15 mouse cellular contexts compared by ENCODE assay signal in the genomic region with DNA sequence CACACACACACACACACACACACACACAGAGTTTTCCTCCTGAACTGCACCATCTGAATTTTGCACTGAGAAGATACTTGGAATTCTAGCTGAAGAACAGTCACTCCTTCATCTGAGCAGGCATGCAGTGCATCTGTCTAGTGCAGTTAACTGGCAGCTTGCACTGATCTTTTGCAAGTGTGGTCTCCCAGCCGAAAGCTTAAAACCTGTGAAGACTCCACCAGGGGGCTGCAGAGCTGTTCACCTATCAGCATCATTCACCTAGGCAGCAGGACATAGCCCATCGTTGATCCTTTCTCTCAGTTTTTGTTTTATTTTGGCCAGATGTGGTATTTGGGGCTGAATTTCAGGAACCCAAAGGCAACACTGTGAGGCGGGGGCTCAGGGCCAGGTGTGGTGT. TPM values are rescaled to one million over a fixed set of nuclear protein-coding genes. Genes with fewer than 3 reads are reported as not detected.
DNase-seq lines count a peak whose midpoint lies in the region; ATAC-seq and TF ChIP-seq lines count a peak whose summit lies in the region.
"Had no signal": no experiment of that assay in that cellular context is flagged by ENCODE, and none has a peak within 500 bp of the region (broad histone marks: within the 10 kb centered on the region; RNA-seq: fewer than 3 reads in every experiment).

No protein-coding gene starts in this region.

- no peak for DNase-seq in midbrain, embryonic 10.5 days (ENCODE audit: low spot score)
- no peak for DNase-seq in midbrain, embryonic 11.5 days (ENCODE audit: low spot score, missing footprints)
- DNase-seq in midbrain, postnatal 0 days (ENCODE audit: low spot score): no peak
- DNase-seq in kidney, postnatal 14 days: no peak
- no peak for DNase-seq in right cerebral cortex, postnatal 4 days
- DNase-seq in kidney, adult 2 months: no peak
- DNase-seq: adrenal gland, postnatal 36 days; gastrocnemius, adult 2 months; spleen, adult 18-20 months had no signal

- H3K27me3 ChIP-seq in midbrain, embryonic 10.5 days (ENCODE audit: low read depth, poor library complexity, severe bottlenecking): no peaks in the 10 kb centered on the region
- no peaks in the 10 kb centered on the region for H3K27me3 ChIP-seq in midbrain, embryonic 11.5 days (ENCODE audit: control insufficient read depth, insufficient read depth, low read length)
- no peaks in the 10 kb centered on the region for H3K27me3 ChIP-seq in embryonic facial prominence, embryonic 12.5 days
- no peaks in the 10 kb centered on the region for H3K27me3 ChIP-seq in hindbrain, embryonic 13.5 days
- H3K27me3 ChIP-seq in midbrain, postnatal 0 days (ENCODE audit: insufficient read depth, low read length): no peaks in the 10 kb centered on the region
- H3K27me3 ChIP-seq in kidney, adult 2 months (replicated peaks; ENCODE audit: control insufficient read depth, insufficient read depth, low read length): no peaks in the 10 kb centered on the region
- H3K27me3 ChIP-seq: CH12.LX; hindbrain, embryonic 15.5 days had no signal

- peak; percentile 58 for TF ChIP-seq CTCF in midbrain, postnatal 0 days (IDR thresholded peaks at IDR 0.05)
- TF ChIP-seq CTCF in kidney, adult 2 months (conservative IDR thresholded peaks at IDR 0.05; ENCODE audit: insufficient read depth, insufficient read length, low read depth, low read length): no peak

- H3K4me2 ChIP-seq in midbrain, embryonic 11.5 days: no peak overlapping the region
- no peak overlapping the region for H3K4me2 ChIP-seq in embryonic facial prominence, embryonic 12.5 days (replicated peaks)
- H3K4me2 ChIP-seq in hindbrain, embryonic 13.5 days: peak overlapping the region; percentile 38; the same call in 1 of the 2 replicates
- H3K4me2 ChIP-seq in midbrain, postnatal 0 days (ENCODE audit: low read depth, low read length, poor library complexity, severe bottlenecking): no peak overlapping the region
- H3K4me2 ChIP-seq: hindbrain, embryonic 15.5 days had no signal

- TF ChIP-seq POLR2A in kidney, adult 2 months (IDR thresholded peaks at IDR 0.05; ENCODE audit: low read depth, low read length): no peak

- H3K27ac ChIP-seq in midbrain, embryonic 10.5 days (replicated peaks): peak overlapping the region; percentile 59
- no peak overlapping the region; the same call in 1 of the 2 replicates for H3K27ac ChIP-seq in midbrain, embryonic 11.5 days (ENCODE audit: low read depth, low read length)
- H3K27ac ChIP-seq in embryonic facial prominence, embryonic 12.5 days: peak overlapping the region; percentile 54
- H3K27ac ChIP-seq in hindbrain, embryonic 13.5 days: peak overlapping the region; percentile 77
- H3K27ac ChIP-seq in midbrain, postnatal 0 days (ENCODE audit: low read depth, low read length): peak overlapping the region; percentile 51; the same call in 1 of the 2 replicates
- H3K27ac ChIP-seq in kidney, adult 2 months (ENCODE audit: insufficient read depth, low read depth, low read length): no peak overlapping the region
- H3K27ac ChIP-seq: gastrocnemius, adult 2 months; heart, embryonic 10.5 days; hindbrain, embryonic 15.5 days; liver, embryonic 14.5 days had no signal

- peaks cover 54% of the 10 kb centered on the region for H3K4me1 ChIP-seq in midbrain, embryonic 10.5 days
- peaks cover 23% of the 10 kb centered on the region for H3K4me1 ChIP-seq in midbrain, embryonic 11.5 days (ENCODE audit: control insufficient read depth, insufficient read depth, low read length)
- H3K4me1 ChIP-seq in embryonic facial prominence, embryonic 12.5 days: peaks cover 30% of the 10 kb centered on the region
- H3K4me1 ChIP-seq in hindbrain, embryonic 13.5 days (replicated peaks): peaks cover 85% of the 10 kb centered on the region
- H3K4me1 ChIP-seq in midbrain, postnatal 0 days (ENCODE audit: insufficient read depth, low read length): peaks cover 8% of the 10 kb centered on the region
- no peaks in the 10 kb centered on the region for H3K4me1 ChIP-seq in kidney, adult 2 months (ENCODE audit: control insufficient read depth, insufficient read depth, low read length)

- 79% methylated on average over 3 of the region's 3 CpGs for WGBS in midbrain, embryonic 10.5 days
- 76% methylated on average over 3 of the region's 3 CpGs for WGBS in midbrain, embryonic 11.5 days
- 58% methylated on average over 3 of the region's 3 CpGs for WGBS in embryonic facial prominence, embryonic 12.5 days
- WGBS in hindbrain, embryonic 13.5 days: 71% methylated on average over 3 of the region's 3 CpGs
- 54% methylated on average over 3 of the region's 3 CpGs for WGBS in midbrain, postnatal 0 days
- 78% methylated on average over 3 of the region's 3 CpGs for WGBS in kidney, adult 2 months

- H3K9ac ChIP-seq in midbrain, embryonic 11.5 days (ENCODE audit: low read length): no peak overlapping the region
- no peak overlapping the region for H3K9ac ChIP-seq in embryonic facial prominence, embryonic 12.5 days
- H3K9ac ChIP-seq in hindbrain, embryonic 13.5 days: peak overlapping the region; percentile 46; the same call in 1 of the 2 replicates
- 0 out of 2 replicates have a peak overlapping the region, but pooled peaks have one; percentile 24 for H3K9ac ChIP-seq in midbrain, postnatal 0 days (replicated peaks; ENCODE audit: low read length, poor library complexity, severe bottlenecking)
- H3K9ac ChIP-seq: hindbrain, embryonic 15.5 days; liver, embryonic 14.5 days had no signal

- H3K9me3 ChIP-seq in midbrain, embryonic 10.5 days (replicated peaks): no peaks in the 10 kb centered on the region
- no peaks in the 10 kb centered on the region for H3K9me3 ChIP-seq in midbrain, embryonic 11.5 days (ENCODE audit: control insufficient read depth, low read length)
- H3K9me3 ChIP-seq in embryonic facial prominence, embryonic 12.5 days: no peaks in the 10 kb centered on the region
- H3K9me3 ChIP-seq in hindbrain, embryonic 13.5 days: no peaks in the 10 kb centered on the region
- no peaks in the 10 kb centered on the region for H3K9me3 ChIP-seq in midbrain, postnatal 0 days (ENCODE audit: low read length)
- H3K9me3 ChIP-seq: heart, embryonic 10.5 days; hindbrain, embryonic 15.5 days had no signal

- no peak overlapping the region for H3K4me3 ChIP-seq in midbrain, embryonic 10.5 days
- no peak overlapping the region for H3K4me3 ChIP-seq in midbrain, embryonic 11.5 days (ENCODE audit: low read depth, low read length)
- H3K4me3 ChIP-seq in embryonic facial prominence, embryonic 12.5 days: no peak overlapping the region
- no peak overlapping the region for H3K4me3 ChIP-seq in hindbrain, embryonic 13.5 days
- no peak overlapping the region for H3K4me3 ChIP-seq in midbrain, postnatal 0 days (ENCODE audit: low read depth, low read length)
- no peak overlapping the region for H3K4me3 ChIP-seq in kidney, adult 2 months (ENCODE audit: insufficient read depth, low read depth, low read length)
- H3K4me3 ChIP-seq: gastrocnemius, adult 2 months; heart, embryonic 10.5 days; hindbrain, embryonic 15.5 days had no signal

- H3K36me3 ChIP-seq in midbrain, embryonic 10.5 days: peaks cover 96% of the 10 kb centered on the region
- peaks cover 9% of the 10 kb centered on the region for H3K36me3 ChIP-seq in midbrain, embryonic 11.5 days (ENCODE audit: control insufficient read depth, insufficient read depth, low read length)
- peaks cover 7% of the 10 kb centered on the region for H3K36me3 ChIP-seq in embryonic facial prominence, embryonic 12.5 days
- H3K36me3 ChIP-seq in hindbrain, embryonic 13.5 days: peaks cover 40% of the 10 kb centered on the region
- peaks cover 7% of the 10 kb centered on the region for H3K36me3 ChIP-seq in midbrain, postnatal 0 days (ENCODE audit: insufficient read depth, low read length)
- no peaks in the 10 kb centered on the region for H3K36me3 ChIP-seq in kidney, adult 2 months (ENCODE audit: control insufficient read depth, insufficient read depth, low read length)

- ATAC-seq in midbrain, embryonic 11.5 days (ENCODE audit: low FRiP score): no peak
- ATAC-seq in embryonic facial prominence, embryonic 12.5 days (ENCODE audit: insufficient number of reproducible peaks, insufficient read depth, low FRiP score, low TSS enrichment): no peak
- ATAC-seq in hindbrain, embryonic 13.5 days (ENCODE audit: low FRiP score): no peak
- no peak for ATAC-seq in midbrain, postnatal 0 days (ENCODE audit: low FRiP score)

RNA-seq across cellular contexts. Expression of a gene that starts 15.7 kb away (rescaled TPM):
- 665 and 916 TPM in 2 replicates for polyA plus RNA-seq in midbrain, embryonic 10.5 days (2016; fragmentation: Nextera tagmentation; extraction: Ambion mirVana)
- 911 and 979 TPM in 2 replicates for polyA plus RNA-seq in midbrain, embryonic 11.5 days (2014; fragmentation: Nextera tagmentation; extraction: Ambion mirVana)
- 272 and 301 TPM in 2 replicates for polyA plus RNA-seq in embryonic facial prominence, embryonic 12.5 days (2016; fragmentation: Nextera tagmentation; extraction: Ambion mirVana)
- polyA plus RNA-seq in hindbrain, embryonic 13.5 days (2015; fragmentation: Nextera tagmentation; extraction: Ambion mirVana): 2,103 and 2,232 TPM in 2 replicates
- 913 and 940 TPM in 2 replicates for total RNA-seq in midbrain, postnatal 0 days (2014; rRNA removed)
- polyA plus RNA-seq in midbrain, postnatal 0 days (2015; fragmentation: Nextera tagmentation; extraction: Ambion mirVana): 1,865 and 2,125 TPM in 2 replicates
- 0.98 and 1.3 TPM in 2 replicates for polyA plus RNA-seq in kidney, adult 2 months (2012; rRNA removed)

Comparison
In these comparisons a context has a peak if more than half of its experiments do, and no peak if none do; other contexts are left out.
1. H3K27ac ChIP-seq: peak in midbrain, embryonic 10.5 days (single experiment), embryonic facial prominence, embryonic 12.5 days (single experiment), hindbrain, embryonic 13.5 days (single experiment) and midbrain, postnatal 0 days (single experiment); none in midbrain, embryonic 11.5 days (single experiment) and kidney, adult 2 months (single experiment).
2. H3K9ac ChIP-seq: peak in hindbrain, embryonic 13.5 days (single experiment) and midbrain, postnatal 0 days (single experiment); none in midbrain, embryonic 11.5 days (single experiment) and embryonic facial prominence, embryonic 12.5 days (single experiment).
3. RNA of a gene that starts 15.7 kb away (polyA plus RNA-seq): 1,865 to 2,125 TPM in midbrain, postnatal 0 days, 2,103 to 2,232 TPM in hindbrain, embryonic 13.5 days, 911 to 979 TPM in midbrain, embryonic 11.5 days, 665 to 916 TPM in midbrain, embryonic 10.5 days and 272 to 301 TPM in embryonic facial prominence, embryonic 12.5 days; 0.98 to 1.3 TPM in kidney, adult 2 months; every median in the first group is over 100 times any median in the second.